Mouse (Mus musculus) midbrain, embryonic 11.5 days (tissue): ENCODE results near the gene Plcb1. TPM values are rescaled to one million over a fixed set of nuclear protein-coding genes. Genes with fewer than 3 reads are reported as not detected.
A peak's percentile ranks its signal among the peaks of the same experiment; 100 is the strongest.

Source experiments
- ATAC-seq: fragments of 200-750 bp; cut with Nextera tagmentation; 2 replicates; pipeline ENCODE4 v1.8.0; 2017; ENCODE audit warnings: moderate TSS enrichment, moderate library complexity; ENCODE audit not compliant: low FRiP score
- DNase-seq: peaks from one replicate; pipeline ENCODE4 v3.0.0; 2015; ENCODE audit warnings: low spot score; ENCODE audit errors: missing footprints
- H3K27ac ChIP-seq: fragments of 300-500 bp; sonication (generic); 2 replicates; pipeline ENCODE4 v1.5.1; 2014; ENCODE audit warnings: low read depth, low read length
- H3K27me3 ChIP-seq: fragments of 300-500 bp; sonication (generic); 2 replicates; pipeline ENCODE4 v1.6.1; 2014; ENCODE audit warnings: mild to moderate bottlenecking, low read length, moderate library complexity, mixed read lengths; ENCODE audit not compliant: control insufficient read depth, insufficient read depth
- H3K36me3 ChIP-seq: fragments of 300-500 bp; sonication (generic); 2 replicates; pipeline ENCODE4 v1.6.1; 2014; ENCODE audit warnings: mild to moderate bottlenecking, low read length, moderate library complexity, mixed read lengths; ENCODE audit not compliant: control insufficient read depth, insufficient read depth
- H3K4me1 ChIP-seq: fragments of 300-500 bp; sonication (generic); 2 replicates; pipeline ENCODE4 v1.6.1; 2014; ENCODE audit warnings: low read length; ENCODE audit not compliant: control insufficient read depth, insufficient read depth
- H3K4me2 ChIP-seq: fragments of 300-500 bp; sonication (generic); 2 replicates; pipeline ENCODE4 v1.6.1; 2014; ENCODE audit warnings: mild to moderate bottlenecking, moderate library complexity
- H3K4me3 ChIP-seq: fragments of 300-500 bp; sonication (generic); 2 replicates; pipeline ENCODE4 v1.5.1; 2014; ENCODE audit warnings: low read depth, low read length
- H3K9ac ChIP-seq: fragments of 300-500 bp; sonication (generic); 2 replicates; pipeline ENCODE4 v1.6.1; 2014; ENCODE audit warnings: low read length
- H3K9me3 ChIP-seq: fragments of 300-500 bp; sonication (generic); 2 replicates; pipeline ENCODE4 v1.6.1; 2016; ENCODE audit warnings: low read length; ENCODE audit not compliant: control insufficient read depth
- WGBS: fragments of 180-500 bp; shearing (Covaris S2); extraction: QIAGEN DNeasy Blood & Tissue Kit; methylation state at CpG from one replicate; pipeline ENCODE4 v1.1.7; 2014; 5-methylcytosine and 5-hydroxymethylcytosine counted together
- polyA plus RNA-seq: library from polyadenylated mRNA; unstranded; fragments of >200 nt; fragmentation: Nextera tagmentation; extraction: Ambion mirVana; gene quantifications from 2 replicates; pipeline ENCODE4 v1.2.1, GENCODE M21; 2014

Gene Plcb1
- polyA plus RNA-seq, 1 experiment from 2014 or later: 6.1 TPM

DNA sequence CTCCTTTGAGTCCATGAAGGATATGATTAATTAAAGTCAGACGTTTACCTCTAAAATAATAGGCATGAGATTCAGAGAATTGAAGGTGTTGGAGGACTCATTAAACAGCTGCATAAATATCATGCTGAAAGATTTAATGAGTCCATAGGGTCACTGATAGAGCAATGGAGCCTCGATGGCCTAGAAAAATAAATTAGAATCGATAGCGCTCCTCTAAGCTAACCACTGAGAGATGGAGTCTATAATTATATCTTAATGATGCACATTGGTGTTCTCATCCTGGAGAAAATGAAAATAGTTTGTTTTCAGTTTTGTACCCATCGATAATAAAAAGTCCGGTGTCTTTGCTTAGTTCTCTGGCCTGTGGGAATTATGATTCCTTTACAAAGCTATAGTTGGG lies 617.5 kb downstream of the Plcb1 start:
- no peaks in the 10 kb centered on the region for H3K4me1 ChIP-seq
- H3K27ac ChIP-seq: no peak overlapping the region
- H3K9ac ChIP-seq: no peak overlapping the region
- DNase-seq: no peak
- no peak overlapping the region for H3K4me3 ChIP-seq
- H3K27me3 ChIP-seq: no peaks in the 10 kb centered on the region
- no peak for ATAC-seq
- H3K36me3 ChIP-seq: no peaks in the 10 kb centered on the region
- H3K4me2 ChIP-seq: no peak overlapping the region
- no peaks in the 10 kb centered on the region for H3K9me3 ChIP-seq
- 72% methylated on average over 6 of the region's 6 CpGs for WGBS

DNA sequence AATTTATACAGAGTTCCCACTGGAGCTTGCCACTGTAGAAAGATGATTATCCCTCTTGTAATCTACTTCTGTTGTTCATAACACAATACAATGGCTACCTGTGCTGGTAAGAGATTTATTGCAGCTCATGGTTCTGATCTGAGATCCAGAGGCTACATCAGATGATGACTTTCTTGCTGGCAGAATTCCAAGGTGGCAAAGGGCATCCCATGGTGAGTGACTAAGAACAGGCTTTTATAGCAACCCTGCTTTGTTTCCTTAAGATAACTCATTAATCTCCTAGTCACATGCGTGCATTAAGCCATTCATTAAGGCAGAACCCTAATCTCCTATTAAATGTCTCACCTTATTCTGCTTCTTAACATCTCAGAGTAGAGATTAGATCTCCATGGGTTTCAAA lies 618.2 kb downstream of the Plcb1 start:
- ATAC-seq (no peak), DNase-seq (no peak)
- Histone ChIP-seq H3K27ac (no peak overlapping the region), H3K4me1 (peaks cover under 1% of the 10 kb centered on the region; the same call in 1 of the 2 replicates), H3K27me3 (no peaks in the 10 kb centered on the region), H3K4me3 (no peak overlapping the region), H3K9me3 (no peaks in the 10 kb centered on the region), H3K9ac (no peak overlapping the region), H3K36me3 (no peaks in the 10 kb centered on the region), H3K4me2 (no peak overlapping the region)
- WGBS: 27% methylated on average over 1 of the region's 1 CpGs

DNA sequence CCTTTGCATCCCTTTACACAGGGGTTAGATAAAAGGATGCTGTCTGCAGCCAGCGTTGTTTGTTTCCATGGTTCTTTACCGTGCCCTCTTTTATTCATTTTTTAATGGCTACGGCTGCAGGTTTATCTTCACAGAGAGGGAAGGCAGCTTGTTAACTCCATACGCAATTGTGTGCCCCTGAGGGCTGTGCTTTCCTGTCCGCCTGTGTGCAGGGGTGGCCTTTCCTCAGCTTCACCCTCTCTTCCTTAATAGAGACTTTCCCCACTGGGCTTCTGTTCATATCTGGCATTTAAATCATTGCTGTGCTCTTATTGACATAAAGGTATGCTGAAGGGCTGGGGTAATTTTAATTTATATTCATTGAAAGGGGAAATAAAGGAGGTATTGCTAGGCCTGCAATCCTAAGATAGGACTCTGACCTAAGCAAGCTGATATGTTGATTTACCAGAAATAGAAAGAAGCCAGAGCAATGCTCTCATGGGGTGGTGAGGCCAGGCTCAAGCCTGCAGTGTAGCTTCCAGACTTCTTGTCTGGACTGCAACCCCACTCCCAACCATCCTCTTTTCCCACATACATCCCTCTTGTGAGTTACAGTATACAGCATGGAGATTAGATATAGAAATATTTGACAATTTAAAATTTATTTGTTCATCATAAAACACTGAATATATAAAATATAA lies 623.7 kb downstream of the Plcb1 start:
- peaks cover 3% of the 10 kb centered on the region for H3K4me1 ChIP-seq
- 31% methylated on average over 5 of the region's 5 CpGs for WGBS
- H3K27ac ChIP-seq: no peak overlapping the region; the same call in 1 of the 2 replicates
- no peaks in the 10 kb centered on the region for H3K27me3 ChIP-seq
- H3K4me2 ChIP-seq: no peak overlapping the region
- no peaks in the 10 kb centered on the region for H3K36me3 ChIP-seq
- H3K9ac ChIP-seq: no peak overlapping the region
- H3K4me3 ChIP-seq: no peak overlapping the region
- no peaks in the 10 kb centered on the region for H3K9me3 ChIP-seq
- DNase-seq: no peak
- ATAC-seq: peak; percentile 76; the same call in 1 of the 2 replicates

DNA sequence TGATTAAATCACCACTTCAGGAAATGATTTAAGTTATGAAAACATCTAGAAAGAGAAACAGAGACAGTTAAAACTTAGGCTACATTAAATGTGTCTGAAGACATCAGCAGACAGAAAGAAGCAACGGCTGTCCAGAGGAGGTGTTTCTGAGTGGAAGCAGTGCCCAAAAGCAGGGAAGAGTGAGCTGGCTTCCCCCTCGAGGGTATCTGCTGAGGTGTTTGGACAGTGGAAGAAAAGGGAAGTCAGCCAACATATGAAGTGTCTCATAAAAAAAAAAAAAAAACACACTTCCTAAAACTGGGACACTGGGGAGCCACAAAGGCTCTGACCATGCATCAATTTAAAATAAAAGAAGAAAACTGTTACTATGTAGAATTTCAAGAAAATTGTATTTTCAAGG lies 625.8 kb downstream of the Plcb1 start:
- H3K9ac ChIP-seq: no peak overlapping the region
- no peak overlapping the region for H3K4me2 ChIP-seq
- no peak overlapping the region for H3K4me3 ChIP-seq
- peaks cover 3% of the 10 kb centered on the region for H3K4me1 ChIP-seq
- whole genome bisulfite sequencing: 56% methylated on average over 2 of the region's 2 CpGs
- no peaks in the 10 kb centered on the region for H3K9me3 ChIP-seq
- no peaks in the 10 kb centered on the region for H3K36me3 ChIP-seq
- no peaks in the 10 kb centered on the region for H3K27me3 ChIP-seq
- no peak overlapping the region for H3K27ac ChIP-seq
- no peak for ATAC-seq
- no peak for DNase-seq

DNA sequence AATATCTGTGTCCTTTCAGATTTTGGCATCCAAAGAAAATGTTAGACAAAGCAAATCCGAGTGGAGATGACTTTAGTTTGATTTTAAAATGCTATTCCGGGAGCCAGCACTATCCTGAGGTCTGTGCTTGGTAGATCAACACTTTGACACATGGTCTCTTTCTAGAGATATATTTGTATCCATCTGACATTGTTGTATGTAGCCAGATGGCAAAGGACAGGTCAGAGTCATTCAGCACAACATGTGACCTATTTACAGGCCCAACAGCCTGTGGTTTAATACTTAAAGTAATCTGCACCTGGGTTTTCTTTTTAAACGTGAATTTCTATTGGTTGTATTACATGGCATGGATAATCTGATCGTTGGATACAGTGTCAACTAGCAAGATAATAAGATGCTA lies 629.3 kb downstream of the Plcb1 start:
- no peaks in the 10 kb centered on the region for H3K27me3 ChIP-seq
- H3K9ac ChIP-seq: no peak overlapping the region
- WGBS: 76% methylated on average over 4 of the region's 4 CpGs
- no peak overlapping the region for H3K4me3 ChIP-seq
- H3K4me2 ChIP-seq: no peak overlapping the region
- DNase-seq: no peak
- no peaks in the 10 kb centered on the region for H3K36me3 ChIP-seq
- no peaks in the 10 kb centered on the region for H3K4me1 ChIP-seq
- no peaks in the 10 kb centered on the region for H3K9me3 ChIP-seq
- no peak for ATAC-seq
- H3K27ac ChIP-seq: no peak overlapping the region

DNA sequence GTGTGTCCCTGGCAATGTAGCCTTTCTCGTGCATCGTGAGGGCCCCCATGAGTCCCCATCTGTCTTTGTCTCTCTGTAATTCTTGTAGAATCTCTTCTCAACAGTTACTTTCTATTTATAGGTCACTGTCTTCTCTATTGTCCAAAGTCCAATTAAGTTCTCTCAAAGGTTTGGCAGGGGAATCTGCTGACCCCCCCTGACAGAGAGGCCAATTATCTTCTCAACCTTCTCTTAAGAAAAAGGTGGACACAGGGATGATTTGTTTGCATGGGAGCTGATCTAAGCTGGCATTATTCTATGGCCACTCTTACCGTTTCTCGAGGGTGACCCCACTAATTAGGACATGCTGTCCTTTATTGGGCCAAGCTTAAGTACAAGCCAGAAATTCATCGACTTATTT lies 633.4 kb downstream of the Plcb1 start:
- no peak overlapping the region for H3K9ac ChIP-seq
- ATAC-seq (no peak), DNase-seq (no peak)
- H3K4me2 ChIP-seq: no peak overlapping the region
- H3K27me3 ChIP-seq: no peaks in the 10 kb centered on the region
- no peak overlapping the region for H3K4me3 ChIP-seq
- no peak overlapping the region for H3K27ac ChIP-seq
- no peaks in the 10 kb centered on the region for H3K9me3 ChIP-seq
- 45% methylated on average over 5 of the region's 5 CpGs for WGBS
- no peaks in the 10 kb centered on the region for H3K4me1 ChIP-seq
- H3K36me3 ChIP-seq: no peaks in the 10 kb centered on the region

DNA sequence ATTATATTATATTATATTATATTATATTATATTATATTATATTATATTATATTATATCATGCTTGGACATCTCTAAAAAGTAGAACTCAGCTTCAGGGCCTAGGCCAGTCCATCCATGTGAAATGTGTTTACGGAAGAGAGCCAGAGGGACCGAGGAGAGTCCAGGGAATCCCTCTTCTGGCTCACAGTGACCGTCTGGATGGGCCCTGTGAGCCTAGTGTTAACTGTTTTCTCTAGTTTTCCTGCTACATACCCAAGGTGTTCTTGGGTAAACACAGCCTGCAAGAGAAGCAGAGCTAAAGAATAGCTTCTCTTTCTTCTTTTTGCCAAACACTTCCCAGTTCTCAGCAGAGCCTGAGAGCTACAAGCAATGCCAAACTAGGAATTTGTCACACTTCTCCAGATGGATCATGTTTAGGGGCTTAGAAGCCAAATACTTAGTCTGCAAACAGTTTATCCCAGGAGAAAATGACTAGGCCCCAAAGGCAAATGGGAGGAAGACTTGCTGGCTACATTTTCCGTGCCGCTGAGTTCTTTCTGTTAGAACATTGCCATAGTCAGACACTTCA lies 649.2 kb downstream of the Plcb1 start:
- WGBS: 85% methylated on average over 5 of the region's 5 CpGs
- H3K36me3 ChIP-seq: no peaks in the 10 kb centered on the region
- no peak overlapping the region for H3K4me3 ChIP-seq
- H3K9ac ChIP-seq: no peak overlapping the region
- H3K4me2 ChIP-seq: no peak overlapping the region
- no peak overlapping the region for H3K27ac ChIP-seq
- H3K27me3 ChIP-seq: no peaks in the 10 kb centered on the region
- ATAC-seq (no peak), DNase-seq (no peak)
- H3K4me1 ChIP-seq: no peaks in the 10 kb centered on the region
- H3K9me3 ChIP-seq: no peaks in the 10 kb centered on the region

DNA sequence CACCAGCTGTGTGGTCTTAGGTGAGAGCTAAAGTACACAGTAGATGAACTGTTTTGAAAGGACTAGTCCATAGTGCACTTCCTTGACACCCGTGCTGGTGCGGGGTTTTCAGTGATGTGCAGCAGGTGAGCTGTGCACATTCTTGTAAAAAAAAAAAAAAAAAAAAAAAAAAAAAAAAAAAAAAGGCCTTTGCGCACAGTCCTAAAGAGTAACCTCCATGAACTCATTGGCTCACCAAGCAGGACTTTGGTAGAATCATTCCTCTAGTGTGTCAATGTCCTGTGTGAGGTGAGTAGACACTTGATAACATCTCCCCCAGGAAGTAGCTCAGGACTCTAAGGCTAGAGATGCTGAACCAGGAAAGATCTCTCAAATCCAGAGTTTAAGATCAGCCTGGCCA lies 653.2 kb downstream of the Plcb1 start:
- H3K4me3 ChIP-seq: no peak overlapping the region
- WGBS: 92% methylated on average over 3 of the region's 3 CpGs
- peak; percentile 49; the same call in 1 of the 2 replicates for ATAC-seq
- H3K9me3 ChIP-seq: no peaks in the 10 kb centered on the region
- H3K27ac ChIP-seq: no peak overlapping the region
- no peak overlapping the region for H3K9ac ChIP-seq
- no peak overlapping the region for H3K4me2 ChIP-seq
- no peak for DNase-seq
- no peaks in the 10 kb centered on the region for H3K27me3 ChIP-seq
- H3K36me3 ChIP-seq: no peaks in the 10 kb centered on the region
- no peaks in the 10 kb centered on the region for H3K4me1 ChIP-seq

DNA sequence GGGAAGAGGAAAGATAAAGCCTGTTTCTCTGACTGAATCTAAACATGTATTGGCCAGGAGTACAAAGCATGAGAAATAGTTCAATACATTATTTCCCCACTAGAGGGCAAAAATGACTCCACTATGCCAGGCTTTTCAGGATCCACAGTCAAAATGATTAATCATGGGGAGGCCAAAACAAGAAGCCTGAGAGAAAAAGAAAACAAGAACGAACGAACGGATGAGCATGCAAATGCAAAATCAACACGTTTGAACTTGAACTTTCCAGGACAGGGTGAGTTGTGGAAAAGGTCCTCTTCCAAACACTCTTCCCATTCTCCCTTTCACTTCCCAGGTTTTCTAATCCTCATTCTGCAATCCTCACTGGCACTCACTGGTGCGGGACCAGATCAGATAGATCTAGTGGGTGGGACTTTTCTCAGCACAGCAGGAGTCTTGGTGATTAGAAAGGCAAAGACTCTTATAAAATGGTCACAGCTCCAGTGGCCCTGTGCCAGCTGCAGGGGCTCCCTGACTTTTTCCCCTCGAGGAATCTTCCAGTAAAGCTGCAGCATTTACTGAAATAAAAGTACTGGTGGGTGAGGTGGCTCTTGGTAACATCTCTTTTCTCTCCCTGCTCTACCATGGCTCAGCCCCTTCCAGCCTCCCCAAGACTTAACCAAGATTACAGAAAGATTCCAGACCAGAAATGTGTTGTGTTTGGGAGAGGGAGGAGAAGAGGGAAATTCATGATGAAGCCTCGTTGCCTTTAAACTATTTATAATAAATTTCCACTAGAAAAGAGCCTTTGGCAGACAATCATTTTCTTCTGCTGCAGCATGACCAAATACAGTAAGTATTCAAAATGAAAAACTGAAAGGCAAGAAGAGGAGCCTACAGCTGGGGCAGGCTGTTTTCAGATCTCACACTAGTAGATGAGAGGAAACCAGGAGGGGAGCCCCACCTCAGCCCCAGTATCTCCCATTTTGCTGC lies 654.0 kb downstream of the Plcb1 start:
- H3K9ac ChIP-seq: no peak overlapping the region
- no peak overlapping the region for H3K27ac ChIP-seq
- H3K9me3 ChIP-seq: no peaks in the 10 kb centered on the region
- H3K4me3 ChIP-seq: no peak overlapping the region
- no peaks in the 10 kb centered on the region for H3K27me3 ChIP-seq
- H3K4me1 ChIP-seq: no peaks in the 10 kb centered on the region
- ATAC-seq (peak; percentile 86), DNase-seq (peak; percentile 93)
- no peaks in the 10 kb centered on the region for H3K36me3 ChIP-seq
- 10% methylated on average over 7 of the region's 7 CpGs for WGBS
- no peak overlapping the region for H3K4me2 ChIP-seq
